Mouse (Mus musculus): ENCODE measurements around the gene Fer1l4. TPM values are rescaled to one million over a fixed set of nuclear protein-coding genes. Genes with fewer than 3 reads are reported as not detected.

Fer1l4 gene
- not detected in 3 replicates for total RNA-seq (2017)

DNA sequence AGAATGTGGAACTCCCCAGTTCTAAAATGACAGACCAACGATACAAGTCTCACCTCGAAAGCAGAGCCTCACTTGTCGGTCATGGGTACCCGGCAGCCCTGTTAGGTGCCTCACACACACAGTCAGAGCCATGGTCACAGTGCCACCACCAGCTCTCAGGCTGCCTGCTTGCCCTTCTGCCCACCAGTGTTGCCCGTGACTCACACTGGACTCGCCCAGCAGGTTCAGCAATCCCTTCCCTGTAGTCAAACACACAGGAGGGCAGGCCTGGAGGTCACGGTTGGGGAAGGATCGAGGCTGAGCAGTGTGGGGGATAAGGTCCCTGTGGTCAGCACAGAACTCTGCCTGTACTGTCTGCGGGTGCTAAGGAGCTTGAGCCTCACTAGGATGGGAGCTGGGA is at the start of gene Fer1l4:
Fer1l4 (minus strand) TSS at position 132 of the 400 bp plus-strand sequence.
- ATAC-seq (replicated peaks; ENCODE audit: insufficient number of reproducible peaks, low FRiP score, low TSS enrichment, poor library complexity, severe bottlenecking) = 0 out of 2 replicates have a peak, but pooled peaks have one; percentile 13

DNA sequence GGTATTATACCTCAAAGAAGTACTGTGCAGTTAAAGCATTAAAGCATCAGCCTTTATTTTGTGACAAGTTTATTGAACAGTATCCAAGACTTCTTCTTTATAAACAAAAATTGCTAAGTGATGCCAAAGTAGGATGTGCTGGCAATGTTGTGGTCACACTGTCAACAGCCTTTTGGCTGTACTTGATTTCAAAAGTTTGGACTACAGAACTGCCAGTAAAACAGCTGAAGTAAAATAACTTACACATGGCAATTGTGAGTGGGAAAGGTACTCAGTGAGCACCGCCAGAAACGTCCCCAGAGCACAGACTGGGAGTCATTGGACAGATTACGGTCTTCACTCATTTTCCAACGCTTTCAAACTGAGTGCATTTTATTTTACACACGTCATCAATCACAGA is 39.2 kb upstream of the Fer1l4 start:
- no peak for ATAC-seq (replicated peaks; ENCODE audit: insufficient number of reproducible peaks, low FRiP score, low TSS enrichment, poor library complexity, severe bottlenecking)

DNA sequence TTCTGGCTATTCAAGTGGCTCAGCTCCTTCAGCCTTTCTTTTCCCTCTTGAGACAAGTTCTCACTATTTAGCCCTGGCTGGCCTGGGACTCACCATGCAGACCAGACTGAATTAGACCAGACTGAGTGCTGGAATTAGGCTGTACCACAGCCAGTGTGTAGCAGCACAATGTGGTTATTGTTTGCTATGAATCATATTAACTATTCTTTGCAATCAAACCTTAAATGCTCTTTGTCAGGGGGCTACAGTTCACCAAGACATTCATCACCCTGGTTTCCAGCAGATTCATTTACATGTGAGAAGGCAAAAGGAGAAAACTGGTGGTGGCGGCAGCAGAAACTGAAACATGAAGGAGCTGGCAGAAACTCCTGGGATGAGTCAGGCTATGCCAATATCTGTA is 37.1 kb upstream of the Fer1l4 start:
- ATAC-seq (replicated peaks; ENCODE audit: insufficient number of reproducible peaks, low FRiP score, low TSS enrichment, poor library complexity, severe bottlenecking) = no peak

DNA sequence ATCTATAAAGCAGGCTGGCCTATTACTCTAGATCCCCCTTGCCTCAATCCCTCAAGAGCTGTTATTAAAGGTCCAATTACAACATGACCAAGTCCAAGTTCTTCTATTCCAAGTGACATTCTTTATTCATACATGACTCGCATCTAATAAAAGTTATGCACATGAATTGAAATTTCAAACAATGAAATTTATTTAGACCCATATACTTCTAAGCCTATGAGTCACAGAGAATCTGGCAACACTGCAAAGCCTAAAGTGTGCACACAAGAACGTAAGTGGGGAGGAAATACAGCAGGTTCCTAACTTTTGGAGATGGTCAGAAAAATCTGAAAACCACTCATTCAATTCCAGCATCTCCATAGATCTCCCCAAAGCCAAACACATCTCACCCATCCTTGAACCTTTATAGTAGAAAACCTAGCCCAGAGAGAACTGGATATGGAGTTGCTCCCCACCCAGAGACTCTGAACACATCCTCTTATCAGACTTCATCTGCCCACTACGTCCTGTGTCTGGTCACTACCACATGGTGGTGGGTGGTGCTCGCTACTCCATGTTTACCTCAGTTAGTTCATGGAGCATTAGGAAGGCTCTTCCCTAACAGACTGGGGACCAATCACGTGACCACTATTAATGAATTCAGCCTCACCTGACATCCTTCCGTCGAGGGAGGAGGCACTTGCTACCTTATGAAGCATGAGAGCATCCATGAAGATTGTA is 34.8 kb upstream of the Fer1l4 start:
- ATAC-seq (replicated peaks; ENCODE audit: insufficient number of reproducible peaks, low FRiP score, low TSS enrichment, poor library complexity, severe bottlenecking) = no peak

DNA sequence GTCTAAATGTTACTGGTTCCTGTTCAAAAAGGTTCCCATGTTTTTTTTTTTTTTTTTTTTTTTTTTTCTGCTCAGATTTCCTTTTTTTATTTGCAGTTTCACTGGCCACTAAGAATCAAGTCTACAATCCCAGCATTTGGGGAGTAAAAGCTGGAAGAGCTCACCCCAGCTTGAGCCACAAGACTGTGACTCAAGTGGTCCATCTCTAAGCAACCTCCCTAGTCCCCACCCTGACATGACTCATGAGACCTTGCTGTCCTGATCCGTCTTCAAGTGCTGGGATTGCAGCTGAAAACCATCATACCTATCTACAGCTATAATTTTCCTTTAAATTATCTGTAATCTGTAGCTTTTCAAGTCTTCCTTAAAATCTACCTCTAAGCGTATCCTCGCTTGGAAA is 31.8 kb upstream of the Fer1l4 start:
- no peak for ATAC-seq (replicated peaks; ENCODE audit: insufficient number of reproducible peaks, low FRiP score, low TSS enrichment, poor library complexity, severe bottlenecking)

DNA sequence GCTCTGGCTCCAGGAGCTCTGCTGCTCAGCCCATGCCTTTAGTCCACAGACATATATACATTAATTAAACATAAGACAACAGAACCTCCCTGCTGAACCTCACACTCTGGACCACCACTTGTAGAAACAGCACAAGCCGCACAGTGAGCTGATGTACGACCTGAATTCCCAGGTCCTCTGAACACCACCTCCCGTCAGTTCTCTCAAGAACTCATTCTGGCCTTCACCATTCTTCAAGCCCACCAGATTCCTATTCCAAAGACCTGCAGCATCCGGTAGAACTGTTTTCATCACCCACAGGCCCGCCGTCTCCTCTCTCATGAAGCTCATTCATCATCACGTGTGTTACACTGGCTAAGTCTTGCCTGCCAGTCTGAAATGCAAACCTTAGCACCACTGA is 27.6 kb upstream of the Fer1l4 start:
- ATAC-seq (replicated peaks; ENCODE audit: insufficient number of reproducible peaks, low FRiP score, low TSS enrichment, poor library complexity, severe bottlenecking) = no peak

DNA sequence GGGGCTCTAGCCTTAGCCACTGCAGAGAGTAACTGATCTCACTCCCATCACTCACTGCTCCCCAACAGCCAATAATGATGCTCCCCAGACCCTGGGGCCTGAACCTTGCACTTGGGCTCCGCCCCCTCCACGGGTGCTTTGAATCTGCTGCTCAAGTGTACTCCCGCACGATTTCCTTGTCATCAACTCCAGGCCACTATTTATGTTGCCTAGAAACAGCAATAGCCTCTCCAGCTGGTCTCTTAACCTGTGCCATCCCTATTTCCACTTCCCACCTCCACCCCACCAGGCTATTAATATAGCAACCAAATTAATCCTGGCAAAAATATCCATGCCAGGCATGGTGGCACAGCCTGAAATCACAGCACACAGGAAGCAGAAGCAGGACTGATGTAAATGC is 26.9 kb upstream of the Fer1l4 start:
- no peak for ATAC-seq (replicated peaks; ENCODE audit: insufficient number of reproducible peaks, low FRiP score, low TSS enrichment, poor library complexity, severe bottlenecking)

DNA sequence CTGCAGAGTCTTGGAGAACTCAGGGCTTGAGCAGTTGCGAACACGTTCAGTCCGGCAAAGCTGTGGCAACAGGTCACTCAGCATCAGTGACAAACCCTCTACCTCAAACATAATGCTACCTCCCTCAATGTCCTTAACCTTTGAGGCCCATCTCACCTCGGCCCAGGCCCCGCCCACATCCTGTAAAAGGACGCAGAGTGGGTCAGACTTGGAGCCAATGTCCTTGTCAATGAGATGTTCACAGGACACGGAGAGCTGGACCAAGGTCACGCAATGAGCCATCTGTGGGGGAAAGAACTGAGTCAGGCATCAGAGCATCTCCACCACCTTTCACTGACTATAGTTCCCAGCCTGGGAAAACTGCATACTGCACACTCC is 26.4 kb upstream of the Fer1l4 start:
- ATAC-seq (replicated peaks; ENCODE audit: insufficient number of reproducible peaks, low FRiP score, low TSS enrichment, poor library complexity, severe bottlenecking) = no peak

DNA sequence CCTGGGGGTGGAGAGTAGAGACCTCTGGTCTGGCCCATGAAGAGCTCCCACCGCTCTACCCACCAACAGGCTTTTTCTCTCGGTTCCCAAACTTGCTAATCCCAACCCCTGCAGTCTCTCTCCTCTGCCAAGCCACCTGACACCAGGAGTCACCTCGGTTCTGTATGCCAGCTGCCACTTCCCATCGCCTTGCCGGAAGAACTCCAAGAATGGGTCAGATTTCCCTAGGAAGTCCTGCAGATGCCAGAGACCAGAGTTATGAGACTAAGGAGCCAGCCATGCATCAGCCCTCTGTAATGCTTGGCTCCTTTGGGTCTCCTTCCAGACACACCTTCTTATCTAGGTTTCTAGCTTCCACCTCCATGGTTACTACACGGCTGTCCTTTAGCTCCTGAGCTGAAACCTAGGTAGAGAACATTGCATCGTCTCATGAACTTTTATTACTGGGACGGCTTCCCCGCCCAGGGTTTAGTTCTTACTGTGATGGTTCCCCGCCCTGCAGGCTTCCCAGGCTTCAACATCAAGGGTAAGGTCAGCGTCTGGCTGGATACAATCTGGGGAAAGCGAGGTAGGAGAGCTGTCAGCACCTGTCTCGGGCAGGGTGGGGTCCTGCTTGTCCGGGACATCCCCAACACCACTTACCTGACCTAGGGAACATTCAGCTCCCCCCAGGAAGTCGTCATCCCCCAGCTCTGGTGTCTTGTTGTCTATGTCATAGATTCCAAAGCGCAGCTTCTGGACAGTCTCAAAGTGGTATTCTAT is 25.9 kb upstream of the Fer1l4 start:
- no peak for ATAC-seq (replicated peaks; ENCODE audit: insufficient number of reproducible peaks, low FRiP score, low TSS enrichment, poor library complexity, severe bottlenecking)

DNA sequence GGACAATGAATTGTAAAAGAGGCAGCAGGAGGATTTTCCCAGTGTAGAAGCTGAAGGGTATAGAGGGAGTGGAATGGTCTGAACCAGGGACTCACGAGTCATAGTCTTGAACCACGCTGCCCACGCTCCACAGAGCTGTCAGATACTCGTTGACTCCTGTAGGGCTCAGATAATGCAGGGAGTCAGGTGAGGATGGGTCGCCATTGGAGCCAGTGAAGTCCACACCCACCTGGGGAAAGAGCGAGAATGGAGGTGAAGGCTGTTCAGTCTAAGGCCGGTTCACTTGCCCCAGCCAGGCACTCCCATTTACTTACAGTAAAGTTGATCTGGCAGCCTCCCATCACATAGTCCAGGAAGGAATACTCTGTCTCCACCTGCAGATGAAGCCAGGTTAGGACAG is 24.7 kb upstream of the Fer1l4 start:
- ATAC-seq (replicated peaks; ENCODE audit: insufficient number of reproducible peaks, low FRiP score, low TSS enrichment, poor library complexity, severe bottlenecking) = no peak

DNA sequence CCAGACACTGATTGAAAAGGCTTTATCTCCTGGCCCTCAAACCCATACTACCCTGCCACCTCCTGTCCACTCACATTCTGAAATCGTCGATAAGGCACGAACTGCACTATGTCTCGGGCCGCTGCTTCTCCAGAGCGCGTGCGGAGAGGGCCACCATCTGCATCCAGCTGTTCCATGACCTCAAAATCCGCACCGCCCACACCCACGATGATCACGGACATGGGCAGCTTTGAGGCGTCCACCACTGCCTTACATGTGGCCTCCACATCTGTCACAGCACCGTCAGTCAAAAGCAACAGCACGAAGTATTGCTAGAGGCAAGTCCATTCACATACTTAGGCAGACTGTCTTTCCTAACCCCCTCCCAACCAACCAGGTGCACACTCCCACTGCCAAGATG is 21.0 kb upstream of the Fer1l4 start:
- no peak for ATAC-seq (replicated peaks; ENCODE audit: insufficient number of reproducible peaks, low FRiP score, low TSS enrichment, poor library complexity, severe bottlenecking)

DNA sequence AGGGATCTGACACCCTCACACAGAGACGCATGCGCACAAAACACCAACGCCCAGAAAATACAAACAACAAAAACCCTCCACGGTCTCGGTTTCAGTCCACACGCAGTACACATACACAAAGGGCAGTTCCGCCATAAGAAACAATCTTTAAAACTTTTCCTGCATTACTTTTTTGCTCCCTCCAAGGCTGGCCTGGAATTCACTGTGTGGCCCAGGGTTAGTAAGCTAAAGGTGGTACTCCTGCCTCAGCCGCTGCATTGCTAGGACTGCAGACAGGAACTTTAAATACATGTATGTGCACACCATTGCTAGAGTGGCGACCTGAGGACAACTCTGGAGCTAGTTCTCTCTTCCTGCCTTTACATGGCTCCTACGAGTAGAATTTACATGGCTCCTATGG is 18.5 kb upstream of the Fer1l4 start:
- no peak for ATAC-seq (replicated peaks; ENCODE audit: insufficient number of reproducible peaks, low FRiP score, low TSS enrichment, poor library complexity, severe bottlenecking)

DNA sequence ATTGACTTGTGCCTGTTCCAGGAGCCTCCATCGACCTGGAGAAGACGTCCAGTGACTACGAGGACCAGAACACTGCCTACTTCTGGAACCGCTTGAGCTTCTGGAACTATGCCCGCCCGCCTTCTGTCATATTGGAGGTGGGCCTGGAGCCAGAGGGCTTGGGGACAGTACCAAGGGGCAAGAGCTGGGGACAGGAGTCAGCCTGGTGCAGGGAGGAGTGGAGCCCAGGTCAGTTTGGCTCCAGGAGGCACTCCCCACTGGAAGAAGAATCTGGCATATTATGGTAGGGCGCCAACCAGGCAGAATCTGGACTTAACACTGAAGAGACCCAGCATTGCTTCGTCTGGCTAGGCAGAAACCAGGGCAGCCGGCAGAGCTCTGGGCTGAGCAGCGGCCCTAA is 15.2 kb upstream of the Fer1l4 start:
- ATAC-seq (replicated peaks; ENCODE audit: insufficient number of reproducible peaks, low FRiP score, low TSS enrichment, poor library complexity, severe bottlenecking) = no peak

DNA sequence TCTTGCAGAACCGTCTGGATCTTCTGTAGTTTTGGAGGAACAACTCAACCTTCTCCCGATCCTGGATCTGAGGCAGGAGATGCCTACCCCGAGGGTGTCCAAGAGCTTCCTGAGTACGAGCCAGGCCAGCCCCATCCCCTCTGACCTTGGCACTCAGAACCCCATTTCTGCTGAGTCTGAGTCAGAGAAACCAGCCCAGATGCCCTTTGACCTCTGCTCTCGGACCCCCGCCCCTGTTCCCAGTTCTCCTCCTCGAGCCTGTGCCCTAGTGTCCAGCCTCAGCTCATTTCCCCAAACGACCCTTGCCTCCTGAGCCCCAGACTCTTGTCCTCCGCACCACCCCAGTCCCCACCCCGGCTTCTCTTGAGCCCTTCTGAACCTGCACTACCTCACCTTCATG is 13.4 kb upstream of the Fer1l4 start:
- no peak; the same call in 1 of the 2 replicates for ATAC-seq (replicated peaks; ENCODE audit: insufficient number of reproducible peaks, low FRiP score, low TSS enrichment, poor library complexity, severe bottlenecking)

DNA sequence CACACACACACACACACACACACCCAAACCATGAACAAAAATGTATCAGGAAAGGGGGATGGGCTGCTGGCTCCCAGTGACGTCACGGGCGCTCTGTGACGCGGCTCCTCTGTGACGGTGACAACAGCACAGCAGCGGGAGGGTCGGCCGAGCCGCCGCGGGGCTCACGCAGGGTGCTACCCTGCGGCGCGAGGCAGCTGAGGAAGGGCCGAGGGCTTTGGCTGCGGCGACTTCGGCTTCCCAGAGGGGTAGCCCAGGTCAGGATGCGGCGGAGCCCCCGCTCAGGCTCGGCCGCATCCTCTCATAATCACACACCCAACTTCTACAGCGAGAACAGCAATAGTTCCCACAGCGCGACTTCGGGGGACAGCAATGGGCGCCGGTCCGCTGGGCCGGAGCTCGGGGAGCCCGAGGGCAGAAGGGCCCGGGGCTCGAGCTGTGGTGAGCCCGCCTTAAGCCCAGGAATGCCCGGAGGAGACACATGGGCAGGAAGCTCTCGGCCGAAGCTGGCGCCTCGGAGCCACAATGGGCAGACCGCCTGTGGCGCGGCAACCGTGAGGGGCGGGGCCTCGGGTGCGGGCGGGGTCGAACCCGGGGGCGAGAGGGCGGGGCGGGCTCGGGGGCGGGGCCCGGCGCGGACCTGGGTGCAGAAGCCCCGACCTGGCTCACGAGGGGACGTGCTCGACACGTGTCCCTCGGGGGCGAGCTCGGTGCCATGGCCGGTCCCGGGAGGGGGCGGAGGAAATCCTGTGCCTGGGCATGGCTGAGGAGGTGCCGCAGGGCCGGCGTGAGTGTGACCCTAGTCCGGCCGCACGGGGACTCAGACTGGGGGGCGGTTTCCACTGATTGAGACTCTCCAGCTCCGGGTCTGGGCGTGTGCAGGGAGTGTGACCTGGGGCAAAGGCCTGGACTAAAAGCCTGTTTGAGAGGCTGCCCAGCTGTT is 12.6 kb upstream of the Fer1l4 start, which contains the start of gene Spag4:
Spag4 (plus strand) TSS at position 77 of the 943 bp plus-strand sequence.
- ATAC-seq (replicated peaks; ENCODE audit: insufficient number of reproducible peaks, low FRiP score, low TSS enrichment, poor library complexity, severe bottlenecking) = 0 out of 2 replicates have a peak, but pooled peaks have one; percentile 34

DNA sequence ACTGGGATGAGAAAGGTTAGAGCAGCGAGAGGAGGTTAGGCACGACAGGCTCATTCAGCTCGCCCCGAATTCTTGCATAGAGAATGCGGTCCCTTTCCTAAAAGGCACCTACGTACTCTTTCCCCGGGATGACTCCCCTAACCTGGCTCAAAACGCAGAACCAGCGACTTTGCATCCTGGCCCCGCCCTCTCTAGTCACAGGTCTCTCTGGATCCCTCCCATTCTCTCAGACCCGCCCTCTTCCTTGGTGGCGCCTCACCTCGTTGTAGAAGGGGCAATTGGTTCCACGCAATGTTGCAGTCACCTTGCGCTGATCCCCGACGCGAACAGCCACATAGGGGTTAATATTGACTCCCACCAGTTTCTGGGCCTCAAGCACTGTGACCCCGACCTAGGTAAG is 4.8 kb downstream of the Fer1l4 start:
- no peak for ATAC-seq (replicated peaks; ENCODE audit: insufficient number of reproducible peaks, low FRiP score, low TSS enrichment, poor library complexity, severe bottlenecking)

DNA sequence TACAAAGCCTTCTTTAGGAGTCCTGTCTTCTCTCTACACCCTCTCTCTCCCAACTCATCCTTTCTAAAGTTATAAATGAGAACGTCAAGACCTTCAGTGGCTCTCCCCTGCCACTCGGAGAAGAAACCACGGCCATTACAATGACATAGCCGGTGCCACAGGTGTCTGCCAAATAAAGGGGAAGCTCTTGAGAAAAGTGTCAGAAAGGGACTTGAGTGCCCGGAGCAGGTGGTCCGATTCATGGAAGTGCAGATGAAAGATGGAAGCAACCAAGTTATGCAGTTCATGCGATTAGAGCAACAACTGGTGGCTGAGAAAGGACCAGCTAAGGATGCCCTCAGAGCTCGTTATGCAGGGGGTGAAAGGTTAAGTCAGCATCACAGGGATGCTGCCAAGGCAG is 9.8 kb downstream of the Fer1l4 start:
- no peak for ATAC-seq (replicated peaks; ENCODE audit: insufficient number of reproducible peaks, low FRiP score, low TSS enrichment, poor library complexity, severe bottlenecking)

DNA sequence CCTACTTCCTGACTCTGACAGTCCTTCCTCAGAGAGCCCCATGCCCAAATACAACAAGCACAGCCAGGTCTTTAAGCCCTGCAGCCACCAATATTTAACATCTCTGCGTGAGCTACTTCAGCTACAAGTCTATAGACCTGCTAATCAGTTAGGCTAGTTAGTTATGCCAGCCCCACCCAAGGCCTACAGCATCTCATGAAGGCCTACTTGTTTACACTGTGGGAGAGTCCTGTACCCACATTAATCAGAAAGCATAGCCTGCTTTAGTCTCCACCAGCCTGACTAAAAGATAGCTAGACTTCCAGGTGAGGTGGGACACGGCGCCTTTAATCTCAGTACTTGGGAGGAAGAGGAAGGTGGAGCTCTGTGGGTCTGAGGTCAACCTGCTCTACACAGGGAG is 13.4 kb downstream of the Fer1l4 start:
- no peak for ATAC-seq (replicated peaks; ENCODE audit: insufficient number of reproducible peaks, low FRiP score, low TSS enrichment, poor library complexity, severe bottlenecking)

DNA sequence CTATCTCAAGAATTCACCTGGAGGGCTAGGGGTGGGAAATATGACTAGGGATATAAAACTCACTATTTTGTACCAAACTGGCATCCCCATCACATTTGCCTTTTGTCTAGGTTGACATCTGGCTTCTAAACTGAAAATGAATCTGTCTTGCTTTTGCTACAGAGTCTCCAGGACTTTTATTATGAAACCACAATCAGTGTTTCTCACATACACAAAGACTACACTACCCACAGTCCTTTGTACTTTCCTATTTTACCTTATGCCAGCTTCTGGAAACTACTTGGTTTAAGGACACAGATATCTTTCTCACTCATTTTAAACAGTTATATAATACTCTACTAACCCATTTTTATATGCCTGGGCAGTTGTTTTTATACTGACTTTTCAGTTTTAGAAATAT is 27.3 kb downstream of the Fer1l4 start:
- ATAC-seq (replicated peaks; ENCODE audit: insufficient number of reproducible peaks, low FRiP score, low TSS enrichment, poor library complexity, severe bottlenecking) = no peak
